Mouse (Mus musculus) thymus, adult 2 months (tissue): ENCODE measurements around the gene Snrpg.

ENCODE experiments used
- CTCF ChIP-seq: fragments of 200-500 bp; IDR thresholded peaks from 2 replicates; pipeline ENCODE4 v1.5.1; 2012; ENCODE audit warnings: mild to moderate bottlenecking, control low read depth, low read length, moderate library complexity, borderline replicate concordance; ENCODE audit not compliant: control insufficient read depth, poor library complexity, insufficient read depth; ENCODE audit errors: extremely low read depth
- POLR2A ChIP-seq: fragments of 200-500 bp; IDR thresholded peaks from 2 replicates; pipeline ENCODE4 v1.6.1; 2012; ENCODE audit warnings: mild to moderate bottlenecking, low read length, control low read depth, moderate library complexity; ENCODE audit not compliant: control insufficient read depth, poor library complexity, insufficient read depth; ENCODE audit errors: extremely low read depth

- TF ChIP-seq CTCF (no peak), POLR2A (no peak)
Measured at GRCm38 (mm10) chr6:86322031-86322563, 49.0 kb upstream of the Snrpg start.
